Mouse (Mus musculus): ENCODE results near the gene Grik3. TPM values are rescaled to one million over a fixed set of nuclear protein-coding genes. Genes with fewer than 3 reads are reported as not detected.

Grik3 gene
- polyA plus RNA-seq, 2 experiments = 0.61 to 1.9 TPM

DNA sequence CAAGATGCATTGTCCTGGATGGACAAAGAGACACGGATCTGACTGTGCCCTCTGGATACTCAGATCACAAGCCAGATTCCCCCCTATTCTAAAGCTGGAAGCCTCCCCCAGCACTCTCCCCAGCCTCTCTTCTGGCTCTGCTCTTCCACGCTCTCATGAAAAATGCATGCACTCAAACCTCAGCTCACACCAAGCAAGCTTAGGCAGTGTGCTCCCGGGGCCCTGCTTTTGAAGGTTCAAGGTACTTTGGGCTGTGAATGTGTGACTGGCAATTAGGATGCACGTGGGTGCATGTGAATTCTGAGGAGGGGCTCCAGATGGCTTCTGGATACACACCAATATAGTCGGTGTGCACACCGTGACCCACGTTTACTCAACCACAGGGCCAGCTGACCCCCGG lies 172.8 kb downstream of the Grik3 start:
- Histone ChIP-seq H3K4me2 (replicated peaks; ENCODE audit: low read depth, low read length, severe bottlenecking) (no peak overlapping the region), H3K4me3 (replicated peaks; ENCODE audit: low read length) (no peak overlapping the region), H3K4me1 (ENCODE audit: control insufficient read depth, insufficient read depth, low read length) (no peaks in the 10 kb centered on the region), H3K9ac (ENCODE audit: low read depth, low read length, severe bottlenecking) (no peak overlapping the region), H3K27me3 (ENCODE audit: control insufficient read depth, insufficient read depth, low read length) (no peaks in the 10 kb centered on the region), H3K27ac (replicated peaks; ENCODE audit: low read depth, low read length) (no peak overlapping the region), H3K9me3 (ENCODE audit: control insufficient read depth, low read length) (no peaks in the 10 kb centered on the region), H3K36me3 (ENCODE audit: control insufficient read depth, insufficient read depth, low read length) (no peaks in the 10 kb centered on the region)
- ATAC-seq (ENCODE audit: low FRiP score, low read depth) (no peak), DNase-seq (ENCODE audit: low spot score) (no peak)
- no peak for TF ChIP-seq POLR2A (IDR thresholded peaks at IDR 0.05; ENCODE audit: borderline replicate concordance, extremely low read depth, insufficient read depth, insufficient read length)
- 69% methylated on average over 8 of the region's 8 CpGs for WGBS

DNA sequence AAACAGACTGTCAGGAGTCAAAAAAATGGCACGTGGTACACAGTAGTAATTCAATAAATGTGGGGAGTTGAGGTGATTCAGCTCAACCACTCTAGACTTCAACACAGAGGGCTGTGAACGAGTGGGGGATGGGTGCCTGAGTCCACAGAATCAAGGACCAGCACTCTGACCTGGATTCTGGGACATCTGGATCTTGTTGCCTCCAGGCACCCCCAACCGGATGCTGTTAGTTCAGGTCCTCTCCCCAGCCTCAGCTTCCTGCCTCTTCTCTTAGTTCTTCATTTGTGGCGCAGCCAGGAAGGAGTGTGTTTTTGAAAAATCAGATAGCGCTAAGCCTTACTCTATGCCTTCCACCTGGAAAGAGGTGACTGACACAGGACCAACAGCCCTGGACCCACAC lies 175.5 kb downstream of the Grik3 start:
- 28% methylated on average over 5 of the region's 5 CpGs for WGBS
- H3K27me3 ChIP-seq (ENCODE audit: control insufficient read depth, insufficient read depth, low read length) = no peaks in the 10 kb centered on the region
- H3K4me2 ChIP-seq (replicated peaks; ENCODE audit: low read depth, low read length, severe bottlenecking) = no peak overlapping the region
- TF ChIP-seq POLR2A (IDR thresholded peaks at IDR 0.05; ENCODE audit: borderline replicate concordance, extremely low read depth, insufficient read depth, insufficient read length) = no peak
- no peak overlapping the region for H3K9ac ChIP-seq (ENCODE audit: low read depth, low read length, severe bottlenecking)
- H3K4me3 ChIP-seq (replicated peaks; ENCODE audit: low read length) = no peak overlapping the region
- H3K36me3 ChIP-seq (ENCODE audit: control insufficient read depth, insufficient read depth, low read length) = no peaks in the 10 kb centered on the region
- ATAC-seq (ENCODE audit: low FRiP score, low read depth) (no peak), DNase-seq (ENCODE audit: low spot score) (no peak)
- H3K4me1 ChIP-seq (ENCODE audit: control insufficient read depth, insufficient read depth, low read length) = no peaks in the 10 kb centered on the region
- H3K27ac ChIP-seq (replicated peaks; ENCODE audit: low read depth, low read length) = no peak overlapping the region
- H3K9me3 ChIP-seq (ENCODE audit: control insufficient read depth, low read length) = no peaks in the 10 kb centered on the region

DNA sequence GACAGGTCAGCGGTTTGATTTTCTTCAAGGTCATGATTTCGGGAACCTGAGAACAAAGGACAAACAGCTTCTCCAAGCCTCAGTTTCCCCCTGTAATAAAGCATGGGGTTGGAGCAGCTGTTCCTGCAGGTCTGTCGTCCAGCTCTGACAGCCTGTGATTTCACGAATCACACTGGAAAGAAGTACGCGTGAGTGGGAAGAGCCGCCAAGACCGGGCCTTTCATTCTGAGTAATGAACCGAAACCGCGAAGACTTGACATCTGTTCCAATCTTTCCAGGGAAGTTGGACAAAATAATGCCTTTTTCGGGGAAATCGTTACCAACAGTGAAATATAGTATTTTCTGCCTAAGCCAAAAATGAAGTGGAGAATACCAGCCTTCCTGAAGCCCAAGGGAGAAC lies 191.5 kb downstream of the Grik3 start:
- H3K4me1 ChIP-seq (ENCODE audit: control insufficient read depth, insufficient read depth, low read length) = no peaks in the 10 kb centered on the region
- no peak overlapping the region for H3K4me3 ChIP-seq (replicated peaks; ENCODE audit: low read length)
- no peaks in the 10 kb centered on the region for H3K36me3 ChIP-seq (ENCODE audit: control insufficient read depth, insufficient read depth, low read length)
- no peak for TF ChIP-seq POLR2A (IDR thresholded peaks at IDR 0.05; ENCODE audit: borderline replicate concordance, extremely low read depth, insufficient read depth, insufficient read length)
- H3K9ac ChIP-seq (ENCODE audit: low read depth, low read length, severe bottlenecking) = no peak overlapping the region
- no peaks in the 10 kb centered on the region for H3K27me3 ChIP-seq (ENCODE audit: control insufficient read depth, insufficient read depth, low read length)
- ATAC-seq (ENCODE audit: low FRiP score, low read depth) (no peak), DNase-seq (ENCODE audit: low spot score) (no peak)
- H3K27ac ChIP-seq (replicated peaks; ENCODE audit: low read depth, low read length) = no peak overlapping the region
- H3K9me3 ChIP-seq (ENCODE audit: control insufficient read depth, low read length) = no peaks in the 10 kb centered on the region
- WGBS = 79% methylated on average over 13 of the region's 13 CpGs
- no peak overlapping the region for H3K4me2 ChIP-seq (replicated peaks; ENCODE audit: low read depth, low read length, severe bottlenecking)

DNA sequence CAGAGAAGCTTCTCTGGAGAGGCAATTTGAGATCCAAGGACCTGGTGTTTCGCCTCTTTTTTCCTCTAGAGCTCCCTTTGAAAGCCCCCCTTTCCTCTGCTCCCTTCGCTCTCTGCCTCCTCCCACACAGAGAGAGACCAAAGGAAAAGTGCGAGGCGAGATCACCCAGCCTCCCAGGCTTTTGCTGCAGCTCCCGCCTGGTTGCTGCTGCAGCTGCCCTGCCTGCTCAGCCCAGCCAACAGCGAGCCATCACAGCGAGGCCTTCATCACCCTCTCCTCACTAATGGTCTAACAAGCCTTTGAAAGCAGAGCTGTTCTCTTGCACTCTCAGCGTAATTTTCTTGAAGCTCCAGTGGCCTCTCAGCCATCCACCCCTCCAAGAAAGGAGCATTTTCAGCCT lies 196.6 kb downstream of the Grik3 start:
- ATAC-seq (ENCODE audit: low FRiP score, low read depth) = no peak
- H3K36me3 ChIP-seq (ENCODE audit: control insufficient read depth, insufficient read depth, low read length) = no peaks in the 10 kb centered on the region
- no peaks in the 10 kb centered on the region for H3K9me3 ChIP-seq (ENCODE audit: control insufficient read depth, low read length)
- TF ChIP-seq POLR2A (IDR thresholded peaks at IDR 0.05; ENCODE audit: borderline replicate concordance, extremely low read depth, insufficient read depth, insufficient read length) = no peak
- H3K9ac ChIP-seq (ENCODE audit: low read depth, low read length, severe bottlenecking) = no peak overlapping the region
- no peak for DNase-seq (ENCODE audit: low spot score)
- no peak overlapping the region for H3K4me3 ChIP-seq (replicated peaks; ENCODE audit: low read length)
- WGBS = 16% methylated on average over 7 of the region's 8 CpGs
- H3K27ac ChIP-seq (replicated peaks; ENCODE audit: low read depth, low read length) = no peak overlapping the region
- H3K27me3 ChIP-seq (ENCODE audit: control insufficient read depth, insufficient read depth, low read length) = no peaks in the 10 kb centered on the region
- 0 out of 2 replicates have a peak, but pooled peaks cover 1% of the 10 kb centered on the region for H3K4me1 ChIP-seq (ENCODE audit: control insufficient read depth, insufficient read depth, low read length)
- no peak overlapping the region for H3K4me2 ChIP-seq (replicated peaks; ENCODE audit: low read depth, low read length, severe bottlenecking)

DNA sequence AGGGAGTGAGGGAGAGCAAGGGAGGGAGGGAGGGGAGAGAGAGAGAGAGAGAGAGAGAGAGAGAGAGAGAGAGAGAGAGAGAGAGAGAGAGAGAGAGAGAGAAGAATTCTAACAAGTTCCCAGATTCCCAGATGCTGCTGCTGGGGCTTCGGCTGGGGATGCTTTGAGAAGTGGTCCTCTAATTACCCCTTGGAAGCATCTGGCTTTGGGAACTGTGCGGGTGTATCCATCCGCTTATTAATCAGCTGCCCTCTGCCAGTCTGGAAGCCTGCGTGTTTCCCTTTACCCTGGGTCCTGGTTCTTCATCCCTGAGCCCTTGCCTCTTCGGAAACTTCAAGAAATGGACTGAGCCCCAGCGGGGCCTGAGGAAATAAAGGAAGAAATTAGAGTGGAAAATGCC lies 204.9 kb downstream of the Grik3 start:
- Histone ChIP-seq H3K27me3 (ENCODE audit: control insufficient read depth, insufficient read depth, low read length) (peaks cover 30% of the 10 kb centered on the region), H3K4me1 (ENCODE audit: control insufficient read depth, insufficient read depth, low read length) (peaks cover 3% of the 10 kb centered on the region; the same call in 1 of the 2 replicates), H3K9ac (ENCODE audit: low read depth, low read length, severe bottlenecking) (no peak overlapping the region), H3K27ac (replicated peaks; ENCODE audit: low read depth, low read length) (no peak overlapping the region), H3K9me3 (ENCODE audit: control insufficient read depth, low read length) (no peaks in the 10 kb centered on the region), H3K4me3 (replicated peaks; ENCODE audit: low read length) (no peak overlapping the region), H3K4me2 (replicated peaks; ENCODE audit: low read depth, low read length, severe bottlenecking) (no peak overlapping the region), H3K36me3 (ENCODE audit: control insufficient read depth, insufficient read depth, low read length) (no peaks in the 10 kb centered on the region)
- no peak for DNase-seq (ENCODE audit: low spot score)
- no peak for TF ChIP-seq POLR2A (IDR thresholded peaks at IDR 0.05; ENCODE audit: borderline replicate concordance, extremely low read depth, insufficient read depth, insufficient read length)
- no peak for ATAC-seq (ENCODE audit: low FRiP score, low read depth)
- WGBS = 23% methylated on average over 6 of the region's 6 CpGs
